Mouse (Mus musculus) olfactory bulb, adult 2 months (tissue): ENCODE results near the gene Depdc1b.

ENCODE experiments used
- CTCF ChIP-seq: fragments of 200-500 bp; IDR thresholded peaks from 2 replicates; pipeline ENCODE4 v1.5.1; 2012; ENCODE audit warnings: low read depth, mild to moderate bottlenecking, low read length, moderate library complexity; ENCODE audit not compliant: insufficient read depth
- POLR2A ChIP-seq: fragments of 200-500 bp; IDR thresholded peaks from 2 replicates; pipeline ENCODE4 v1.6.1; 2012; ENCODE audit warnings: mild to moderate bottlenecking, low read depth, low read length, moderate library complexity; ENCODE audit not compliant: insufficient read depth

GRCm38 (mm10) chr13:108339907-108340596, 23.9 kb downstream of the Depdc1b start:
- TF ChIP-seq CTCF, result no peak
- no peak for TF ChIP-seq POLR2A
